Mouse (Mus musculus) heart, postnatal 0 days (tissue): ENCODE results near the gene Brat1.

Experiments used
- CTCF ChIP-seq: IDR thresholded peaks from 2 replicates; pipeline ENCODE4 v1.5.1; 2016; ENCODE audit warnings: antibody characterized with exemption, control low read depth, low read depth
- EP300 ChIP-seq: IDR thresholded peaks from 2 replicates; pipeline ENCODE4 v1.6.1; 2016; ENCODE audit warnings: antibody characterized with exemption, low read depth

DNA sequence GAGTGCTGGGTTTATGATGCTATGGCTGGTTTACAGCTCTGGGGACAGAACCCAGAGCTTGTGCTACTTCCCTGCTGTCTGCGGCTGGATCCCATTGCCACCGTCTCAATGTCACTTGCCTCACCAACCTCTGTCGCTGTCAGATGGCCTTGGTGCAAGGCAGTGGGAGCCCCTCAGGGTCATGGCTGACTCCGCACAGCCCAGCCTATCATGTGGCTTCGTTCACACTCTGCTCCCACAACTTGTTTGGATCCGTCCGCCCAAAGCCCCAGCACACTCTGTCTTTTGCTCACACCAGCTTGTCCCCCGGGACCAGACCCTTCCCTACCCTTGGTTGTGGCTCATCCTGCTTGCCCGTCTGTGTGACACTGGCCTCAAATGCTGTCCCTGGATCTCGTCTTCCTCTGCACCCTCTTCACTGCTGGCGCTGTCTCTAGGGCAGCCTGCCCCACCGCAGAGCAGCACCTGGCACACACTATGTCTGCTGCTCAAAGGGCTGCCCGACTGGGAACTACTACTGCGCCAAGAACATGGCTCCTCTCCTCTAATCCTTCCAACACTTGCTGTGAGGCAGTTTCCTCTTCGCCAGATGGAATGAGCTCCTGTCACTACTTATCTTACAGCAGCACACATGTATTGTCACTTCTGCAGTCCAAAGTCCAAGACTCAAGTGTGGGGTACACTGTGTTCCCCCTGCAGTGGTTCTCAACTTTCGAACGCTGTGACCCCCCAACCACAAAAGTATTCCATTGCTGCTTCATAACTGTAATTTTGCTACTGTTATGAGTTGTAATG lies 22.3 kb downstream of the Brat1 start:
- TF ChIP-seq CTCF (no peak), EP300 (no peak)
